Mouse (Mus musculus): Measurements from ENCODE around the gene Gm28053. TPM values are rescaled to one million over a fixed set of nuclear protein-coding genes. Genes with fewer than 3 reads are reported as not detected.

Gm28053 gene
- polyA plus RNA-seq, 1 experiment, result not detected

GRCm38 (mm10) chr6:48747091-48747966, 28.9 kb downstream of the Gm28053 start:
- H3K4me3 ChIP-seq (replicated peaks), result peak overlapping the region; percentile 89

GRCm38 (mm10) chr6:48763567-48764270, 45.3 kb downstream of the Gm28053 start:
- H3K4me3 ChIP-seq (replicated peaks), result no peak overlapping the region
- no peaks in the 10 kb centered on the region for H3K27me3 ChIP-seq (replicated peaks)
- TF ChIP-seq FLI1 (IDR thresholded peaks at IDR 0.05; ENCODE audit: low read length) (no peak), GATA1 (IDR thresholded peaks at IDR 0.05; ENCODE audit: borderline replicate concordance, low read length) (no peak)
- H3K9me3 ChIP-seq, result peaks cover 7% of the 10 kb centered on the region
- H3K36me3 ChIP-seq (replicated peaks; ENCODE audit: low read length), result no peaks in the 10 kb centered on the region
- 0 out of 2 replicates have a peak, but pooled peaks cover 10% of the 10 kb centered on the region for H3K4me1 ChIP-seq

More at GRCm38 (mm10) chr6:48747091-48747966, 28.9 kb downstream of the Gm28053 start:
- 0 out of 2 replicates have a peak, but pooled peaks cover 2% of the 10 kb centered on the region for H3K9me3 ChIP-seq
- H3K36me3 ChIP-seq (replicated peaks; ENCODE audit: low read length), result peaks cover 38% of the 10 kb centered on the region
- peaks cover 57% of the 10 kb centered on the region for H3K4me1 ChIP-seq
- H3K27me3 ChIP-seq (replicated peaks), result no peaks in the 10 kb centered on the region
- TF ChIP-seq GATA1 (IDR thresholded peaks at IDR 0.05; ENCODE audit: borderline replicate concordance, low read length), result no peak
- TF ChIP-seq FLI1 (IDR thresholded peaks at IDR 0.05; ENCODE audit: low read length), result no peak

- Histone ChIP-seq H3K4me3 (replicated peaks) (no peak overlapping the region), H3K27me3 (replicated peaks) (no peaks in the 10 kb centered on the region), H3K4me1 (0 out of 2 replicates have a peak, but pooled peaks cover 13% of the 10 kb centered on the region), H3K36me3 (replicated peaks; ENCODE audit: low read length) (no peaks in the 10 kb centered on the region), H3K9me3 (peaks cover 7% of the 10 kb centered on the region)
- TF ChIP-seq FLI1 (IDR thresholded peaks at IDR 0.05; ENCODE audit: low read length) (no peak), GATA1 (IDR thresholded peaks at IDR 0.05; ENCODE audit: borderline replicate concordance, low read length) (no peak)
These were observed 46.1 kb downstream of the Gm28053 start for GRCm38 (mm10) chr6:48764496-48764895.

- Histone ChIP-seq H3K4me3 (replicated peaks) (no peak overlapping the region), H3K4me1 (peaks cover 20% of the 10 kb centered on the region), H3K36me3 (replicated peaks; ENCODE audit: low read length) (no peaks in the 10 kb centered on the region), H3K27me3 (replicated peaks) (no peaks in the 10 kb centered on the region), H3K9me3 (peaks cover 7% of the 10 kb centered on the region)
- TF ChIP-seq FLI1 (IDR thresholded peaks at IDR 0.05; ENCODE audit: low read length) (no peak), GATA1 (IDR thresholded peaks at IDR 0.05; ENCODE audit: borderline replicate concordance, low read length) (no peak)
These were observed 49.9 kb downstream of the Gm28053 start for GRCm38 (mm10) chr6:48768178-48768869.

GRCm38 (mm10) chr6:48768933-48769332, 50.5 kb downstream of the Gm28053 start:
- Histone ChIP-seq H3K36me3 (replicated peaks; ENCODE audit: low read length) (no peaks in the 10 kb centered on the region), H3K27me3 (replicated peaks) (no peaks in the 10 kb centered on the region), H3K4me1 (peaks cover 20% of the 10 kb centered on the region), H3K4me3 (replicated peaks) (no peak overlapping the region), H3K9me3 (peaks cover 7% of the 10 kb centered on the region)
- TF ChIP-seq GATA1 (IDR thresholded peaks at IDR 0.05; ENCODE audit: borderline replicate concordance, low read length) (no peak), FLI1 (IDR thresholded peaks at IDR 0.05; ENCODE audit: low read length) (no peak)

- Histone ChIP-seq H3K27me3 (replicated peaks) (no peaks in the 10 kb centered on the region), H3K4me3 (replicated peaks) (no peak within 1 kb of the TSS), H3K4me1 (peaks cover 17% of the 10 kb centered on the region), H3K9me3 (peaks cover 8% of the 10 kb centered on the region), H3K36me3 (replicated peaks; ENCODE audit: low read length) (no peaks in the 10 kb centered on the region)
- TF ChIP-seq FLI1 (IDR thresholded peaks at IDR 0.05; ENCODE audit: low read length) (no peak), GATA1 (IDR thresholded peaks at IDR 0.05; ENCODE audit: borderline replicate concordance, low read length) (no peak)
These were observed 52.3 kb downstream of the Gm28053 start, which contains the start of gene Gimap3 for GRCm38 (mm10) chr6:48770696-48771095. TSS of gene Gimap3 (minus strand) at chr6:48770851.

- Histone ChIP-seq H3K4me1 (peaks cover 17% of the 10 kb centered on the region), H3K9me3 (peaks cover 10% of the 10 kb centered on the region), H3K27me3 (replicated peaks) (no peaks in the 10 kb centered on the region), H3K36me3 (replicated peaks; ENCODE audit: low read length) (no peaks in the 10 kb centered on the region), H3K4me3 (replicated peaks) (peak overlapping the region; percentile 53)
- TF ChIP-seq GATA1 (IDR thresholded peaks at IDR 0.05; ENCODE audit: borderline replicate concordance, low read length), result no peak
- no peak for TF ChIP-seq FLI1 (IDR thresholded peaks at IDR 0.05; ENCODE audit: low read length)
These were observed 53.6 kb downstream of the Gm28053 start for GRCm38 (mm10) chr6:48772030-48772429.

GRCm38 (mm10) chr6:48784406-48784805, 66.0 kb downstream of the Gm28053 start:
- Histone ChIP-seq H3K4me3 (replicated peaks) (no peak overlapping the region), H3K36me3 (replicated peaks; ENCODE audit: low read length) (no peaks in the 10 kb centered on the region), H3K27me3 (replicated peaks) (no peaks in the 10 kb centered on the region), H3K4me1 (peaks cover 16% of the 10 kb centered on the region), H3K9me3 (peaks cover 8% of the 10 kb centered on the region)
- TF ChIP-seq FLI1 (IDR thresholded peaks at IDR 0.05; ENCODE audit: low read length) (no peak), GATA1 (IDR thresholded peaks at IDR 0.05; ENCODE audit: borderline replicate concordance, low read length) (no peak)

GRCm38 (mm10) chr6:48785189-48785588, 66.8 kb downstream of the Gm28053 start:
- Histone ChIP-seq H3K9me3 (peaks cover 3% of the 10 kb centered on the region; the same call in 1 of the 2 replicates), H3K27me3 (replicated peaks) (no peaks in the 10 kb centered on the region), H3K4me1 (peaks cover 16% of the 10 kb centered on the region), H3K4me3 (replicated peaks) (no peak overlapping the region), H3K36me3 (replicated peaks; ENCODE audit: low read length) (no peaks in the 10 kb centered on the region)
- TF ChIP-seq FLI1 (IDR thresholded peaks at IDR 0.05; ENCODE audit: low read length), result no peak
